Mouse (Mus musculus) heart, embryonic 16.5 days (tissue): ENCODE results near the gene Kank2. TPM values are rescaled to one million over a fixed set of nuclear protein-coding genes. Genes with fewer than 3 reads are reported as not detected.

Experiments used
- ATAC-seq: fragments of 200-750 bp; cut with Nextera tagmentation; replicated peaks from 2 replicates; pipeline ENCODE4 v1.8.0; 2017; ENCODE audit warnings: moderate number of reproducible peaks; ENCODE audit not compliant: insufficient read depth, low FRiP score; ENCODE audit errors: extremely low read depth
- H3K27ac ChIP-seq: fragments of 300-500 bp; sonication (generic); 2 replicates; pipeline ENCODE4 v1.5.1; 2014; ENCODE audit warnings: mild to moderate bottlenecking, low read length, control low read depth, moderate library complexity
- H3K27me3 ChIP-seq: fragments of 300-500 bp; sonication (generic); 2 replicates; pipeline ENCODE4 v1.6.1; 2014; ENCODE audit warnings: low read length, mixed read lengths; ENCODE audit not compliant: control insufficient read depth, insufficient read depth
- H3K36me3 ChIP-seq: fragments of 300-500 bp; sonication (generic); 2 replicates; pipeline ENCODE4 v1.6.1; 2014; ENCODE audit not compliant: control insufficient read depth, insufficient read depth
- H3K4me1 ChIP-seq: fragments of 300-500 bp; sonication (generic); 2 replicates; pipeline ENCODE4 v1.6.1; 2014; ENCODE audit warnings: low read length, mixed read lengths; ENCODE audit not compliant: control insufficient read depth, insufficient read depth
- H3K4me2 ChIP-seq: fragments of 300-500 bp; sonication (generic); 2 replicates; pipeline ENCODE4 v1.6.1; 2014; ENCODE audit warnings: low read depth, mild to moderate bottlenecking, control low read depth, low read length
- H3K4me3 ChIP-seq: fragments of 300-500 bp; sonication (generic); 2 replicates; pipeline ENCODE4 v1.5.1; 2014; ENCODE audit warnings: mild to moderate bottlenecking, control low read depth, low read length
- H3K9ac ChIP-seq: fragments of 300-500 bp; sonication (generic); 2 replicates; pipeline ENCODE4 v1.6.1; 2014; ENCODE audit warnings: low read length, control low read depth
- H3K9me3 ChIP-seq: fragments of 300-500 bp; sonication (generic); replicated peaks from 2 replicates; pipeline ENCODE4 v1.6.1; 2016; ENCODE audit warnings: low read length; ENCODE audit not compliant: control insufficient read depth
- WGBS: fragments of 180-500 bp; shearing (Covaris S2); extraction: QIAGEN DNeasy Blood & Tissue Kit; methylation state at CpG from one replicate; pipeline ENCODE4 v1.1.7; 2014; 5-methylcytosine and 5-hydroxymethylcytosine counted together
- polyA plus RNA-seq: library from polyadenylated mRNA; unstranded; fragments of >200 nt; fragmentation: Nextera tagmentation; extraction: Ambion mirVana; gene quantifications from 2 replicates; pipeline ENCODE4 v1.2.1, GENCODE M21; 2015

The Kank2 gene
- polyA plus RNA-seq, 1 experiment from 2014 or later, result 16.6 TPM

DNA sequence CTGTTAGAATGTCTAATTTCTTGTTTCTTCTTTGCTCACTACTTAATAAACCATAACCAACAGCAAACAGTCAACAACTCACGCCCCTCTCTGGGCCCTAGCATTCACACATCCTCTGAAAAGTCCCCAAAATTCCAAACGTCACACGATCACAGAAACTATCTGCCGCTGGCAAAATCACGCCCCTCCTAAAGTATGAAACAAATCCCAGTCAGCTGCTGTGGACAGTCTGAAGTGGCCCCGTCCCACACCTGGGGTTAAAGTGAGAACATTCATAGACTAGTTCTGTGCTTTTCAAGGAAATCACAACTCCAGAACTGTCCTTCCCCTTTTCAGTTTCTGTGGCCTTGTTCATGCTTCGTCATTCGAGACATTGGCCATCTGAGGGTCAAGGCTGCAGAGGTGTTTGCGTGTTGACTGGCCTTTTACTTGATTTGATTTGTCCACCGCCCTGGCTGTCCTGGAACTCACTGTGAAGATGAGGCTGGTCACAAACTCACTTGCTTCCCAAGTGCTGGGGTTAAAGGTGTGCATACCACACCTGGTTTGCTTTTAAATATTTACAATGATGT lies 70.2 kb downstream of the Kank2 start:
- H3K4me1 ChIP-seq, result peaks cover 26% of the 10 kb centered on the region
- no peaks in the 10 kb centered on the region for H3K9me3 ChIP-seq
- H3K27me3 ChIP-seq, result no peaks in the 10 kb centered on the region
- H3K9ac ChIP-seq, result no peak overlapping the region
- no peak for ATAC-seq
- peaks cover 16% of the 10 kb centered on the region for H3K36me3 ChIP-seq
- H3K4me3 ChIP-seq, result no peak overlapping the region
- no peak overlapping the region for H3K27ac ChIP-seq
- H3K4me2 ChIP-seq, result no peak overlapping the region
- 77% methylated on average over 10 of the region's 10 CpGs for WGBS

DNA sequence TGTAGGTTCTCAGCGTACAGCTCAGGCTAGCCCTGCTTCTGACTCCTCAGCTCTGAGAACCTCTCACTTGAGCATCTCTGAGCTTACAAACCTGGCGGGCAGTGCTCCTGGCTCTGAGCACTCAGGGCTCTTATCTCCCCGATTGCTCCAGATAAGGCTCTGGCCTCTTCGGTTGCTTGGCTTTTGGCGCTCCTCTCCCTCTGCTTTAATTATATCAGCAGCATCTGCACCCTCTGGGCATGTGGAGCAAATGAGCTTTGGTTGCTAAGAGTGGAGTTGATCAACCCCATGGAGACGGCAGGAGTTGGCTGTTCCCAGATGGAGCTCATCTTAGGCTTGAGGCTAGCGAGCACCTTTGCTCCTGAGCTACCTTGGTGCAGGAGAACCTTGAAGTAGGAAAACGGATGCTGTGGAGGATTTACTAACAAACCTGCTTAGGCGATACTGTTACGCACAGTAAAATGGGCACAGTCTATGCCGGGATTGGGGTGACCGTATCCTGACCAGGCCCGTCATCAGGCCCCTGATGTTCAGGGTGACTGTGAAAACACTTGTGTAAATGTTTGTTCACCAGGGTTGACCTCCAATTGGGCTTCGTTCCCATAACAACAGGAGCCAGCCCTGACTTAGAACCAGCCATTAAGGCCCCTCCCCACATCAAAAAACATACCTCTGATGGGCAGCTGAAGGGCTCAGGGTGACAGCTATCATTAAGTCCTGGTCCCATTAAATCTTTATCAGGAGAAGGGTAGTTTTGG lies 72.1 kb downstream of the Kank2 start:
- 0 out of 2 replicates have a peak, but pooled peaks cover 2% of the 10 kb centered on the region for H3K36me3 ChIP-seq
- no peaks in the 10 kb centered on the region for H3K9me3 ChIP-seq
- ATAC-seq, result no peak
- peak overlapping the region; percentile 51 for H3K4me2 ChIP-seq
- 63% methylated on average over 14 of the region's 14 CpGs for WGBS
- no peak overlapping the region for H3K4me3 ChIP-seq
- H3K4me1 ChIP-seq, result peaks cover 28% of the 10 kb centered on the region
- H3K27me3 ChIP-seq, result no peaks in the 10 kb centered on the region
- H3K9ac ChIP-seq, result no peak overlapping the region; the same call in 1 of the 2 replicates
- H3K27ac ChIP-seq, result no peak overlapping the region

DNA sequence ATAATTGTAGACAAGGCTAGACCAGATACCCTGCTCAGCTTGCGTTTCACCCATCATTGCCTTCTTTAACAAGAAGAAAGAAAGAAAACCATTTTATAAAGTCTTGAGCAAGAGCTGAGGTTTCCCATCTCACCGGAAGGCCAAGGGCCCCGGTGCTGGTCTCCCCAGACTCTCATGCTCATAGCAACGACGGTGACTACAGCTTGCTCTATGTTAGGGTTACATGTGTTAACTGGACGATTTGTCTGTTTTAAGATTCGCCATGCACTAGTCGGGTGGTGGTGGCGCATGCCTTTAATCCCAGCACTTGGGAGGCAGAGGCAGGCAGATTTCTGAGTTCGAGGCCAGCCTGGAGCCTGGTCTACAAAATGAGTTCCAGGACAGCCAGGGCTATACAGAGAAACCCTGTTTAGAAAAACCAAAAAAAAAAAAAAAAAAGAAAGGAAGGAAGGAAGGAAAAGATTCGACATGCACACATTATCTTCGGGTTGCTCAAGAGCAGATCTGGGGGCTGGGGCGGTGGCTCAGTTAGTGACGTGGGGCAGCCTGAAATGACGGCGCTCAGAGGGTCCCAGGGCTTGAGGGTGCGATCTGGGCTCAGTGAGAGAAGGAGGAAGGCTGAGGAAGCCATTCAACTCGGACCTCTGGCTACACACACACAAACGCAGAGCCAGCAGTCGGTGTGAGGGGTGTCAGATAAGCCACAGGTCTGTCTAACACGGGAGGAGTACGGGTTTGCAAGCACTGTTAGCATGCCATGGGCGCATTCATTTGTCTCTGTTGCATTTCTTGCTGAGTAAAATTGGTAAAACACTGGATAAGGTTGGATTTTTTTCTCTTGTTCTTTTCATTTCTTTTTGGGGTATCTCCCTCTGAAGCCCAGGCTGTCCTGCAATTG lies 73.1 kb downstream of the Kank2 start:
- peak overlapping the region; percentile 63 for H3K4me3 ChIP-seq
- no peak overlapping the region for H3K27ac ChIP-seq
- H3K9ac ChIP-seq, result peak overlapping the region; percentile 47
- H3K4me1 ChIP-seq, result peaks cover 34% of the 10 kb centered on the region
- H3K9me3 ChIP-seq, result no peaks in the 10 kb centered on the region
- 52% methylated on average over 23 of the region's 23 CpGs for WGBS
- H3K4me2 ChIP-seq, result peak overlapping the region; percentile 79
- H3K36me3 ChIP-seq, result 0 out of 2 replicates have a peak, but pooled peaks cover 2% of the 10 kb centered on the region
- ATAC-seq, result no peak
- no peaks in the 10 kb centered on the region for H3K27me3 ChIP-seq

DNA sequence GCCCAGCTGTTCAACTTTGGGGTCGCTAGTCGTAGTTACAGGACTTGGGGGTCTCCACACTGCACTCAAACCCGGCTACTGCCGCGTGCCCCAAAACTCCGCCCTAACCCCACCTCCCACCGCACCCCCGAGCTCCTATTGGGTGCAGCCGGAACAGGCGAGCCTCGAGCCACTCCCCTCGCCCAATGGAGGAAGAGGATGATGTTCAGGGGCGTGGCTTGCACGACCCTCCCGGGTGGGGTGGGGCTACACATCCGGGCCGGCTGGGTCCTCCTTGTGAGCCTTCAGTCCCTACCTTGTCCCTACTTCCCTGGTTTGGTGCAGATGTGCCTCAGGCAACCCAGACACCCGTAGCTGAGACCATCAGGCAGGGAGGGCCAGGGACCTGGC lies 74.4 kb downstream of the Kank2 start:
- Histone ChIP-seq H3K27me3 (no peaks in the 10 kb centered on the region), H3K9me3 (no peaks in the 10 kb centered on the region), H3K4me2 (peak overlapping the region; percentile 79), H3K9ac (peak overlapping the region; percentile 68), H3K36me3 (0 out of 2 replicates have a peak, but pooled peaks cover 2% of the 10 kb centered on the region), H3K27ac (peak overlapping the region; percentile 86), H3K4me3 (peak overlapping the region; percentile 63), H3K4me1 (peaks cover 29% of the 10 kb centered on the region)
- ATAC-seq, result peak; percentile 93
- WGBS, result 3% methylated on average over 18 of the region's 18 CpGs

DNA sequence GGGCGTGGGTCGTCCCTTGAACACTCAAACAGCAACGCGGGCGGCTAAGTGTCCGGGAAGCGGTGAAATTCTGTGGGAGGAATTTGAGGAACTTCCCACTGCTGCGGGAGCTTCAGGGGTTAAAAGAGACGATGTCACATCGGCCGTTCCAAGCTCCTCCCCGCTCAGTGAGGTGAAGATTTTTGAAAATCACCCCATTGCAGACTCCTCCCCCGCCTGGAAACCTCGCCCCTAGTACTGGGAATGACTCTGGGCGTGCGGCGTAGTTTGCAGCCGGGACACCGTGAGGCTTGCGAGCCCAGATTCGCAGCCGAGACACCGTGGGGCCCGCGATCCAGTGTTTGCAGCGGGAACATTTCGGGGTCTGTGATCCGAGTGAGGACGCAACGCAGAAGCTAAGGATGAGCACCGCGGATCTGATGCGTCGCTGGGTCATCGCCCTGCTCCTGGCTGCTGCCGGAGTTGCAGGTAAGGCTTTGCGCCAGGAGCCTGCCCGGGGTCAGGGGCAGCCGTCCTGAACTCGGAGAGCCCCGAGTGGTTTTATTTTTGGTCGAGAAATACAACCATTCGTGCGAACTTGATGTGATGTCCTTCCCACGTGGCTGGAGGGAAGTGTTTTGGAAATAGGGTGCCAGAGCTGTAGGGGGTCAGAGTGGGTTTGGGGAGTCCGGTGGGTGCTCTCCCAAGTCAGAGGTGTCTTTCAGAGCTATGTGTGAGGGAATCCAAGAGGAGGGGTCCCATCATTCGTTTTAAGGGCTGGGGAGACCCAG lies 75.0 kb downstream of the Kank2 start, which contains the start of gene Ldlr:
Ldlr (plus strand) TSS at position 107 of the 770 bp plus-strand sequence.
- WGBS, result under 1% methylated on average over 47 of the region's 47 CpGs
- peaks cover 29% of the 10 kb centered on the region for H3K4me1 ChIP-seq

DNA sequence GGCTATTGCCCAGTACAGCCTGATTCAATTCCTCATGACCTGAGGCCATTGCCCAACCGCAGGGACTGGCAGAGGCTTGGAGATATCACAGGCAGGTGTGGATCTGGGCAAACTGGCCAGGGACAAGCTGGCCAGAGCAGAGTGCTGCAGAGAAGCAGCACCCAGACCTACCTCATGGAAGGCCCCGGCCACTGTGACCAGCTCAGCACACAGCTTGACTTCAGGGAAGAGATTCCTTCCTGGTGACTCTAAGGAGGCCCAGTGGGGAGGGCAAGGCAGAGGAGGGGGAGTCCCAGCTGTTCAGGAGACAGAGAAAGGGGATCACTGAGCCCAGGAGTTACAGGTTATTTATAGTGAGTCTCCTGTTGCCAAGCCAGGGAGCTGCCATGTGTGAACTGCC lies 77.5 kb downstream of the Kank2 start:
- H3K4me2 ChIP-seq, result no peak overlapping the region
- 0 out of 2 replicates have a peak overlapping the region, but pooled peaks have one; percentile 2 for H3K9ac ChIP-seq
- H3K36me3 ChIP-seq, result no peaks in the 10 kb centered on the region
- peaks cover 24% of the 10 kb centered on the region for H3K4me1 ChIP-seq
- no peaks in the 10 kb centered on the region for H3K9me3 ChIP-seq
- H3K27me3 ChIP-seq, result no peaks in the 10 kb centered on the region
- WGBS, result 44% methylated on average over 2 of the region's 2 CpGs
- no peak for ATAC-seq
- H3K27ac ChIP-seq, result peak overlapping the region; percentile 66
- no peak overlapping the region for H3K4me3 ChIP-seq

More for the DNA sequence above, 75.0 kb downstream of the Kank2 start, which contains the start of gene Ldlr:
- Histone ChIP-seq H3K27ac (peak within 1 kb of the TSS; percentile 86), H3K27me3 (no peaks in the 10 kb centered on the region), H3K9ac (peak within 1 kb of the TSS; percentile 68), H3K9me3 (no peaks in the 10 kb centered on the region), H3K36me3 (0 out of 2 replicates have a peak, but pooled peaks cover 2% of the 10 kb centered on the region), H3K4me3 (peak within 1 kb of the TSS; percentile 63), H3K4me2 (peak within 1 kb of the TSS; percentile 79)
- peak; percentile 84 for ATAC-seq

DNA sequence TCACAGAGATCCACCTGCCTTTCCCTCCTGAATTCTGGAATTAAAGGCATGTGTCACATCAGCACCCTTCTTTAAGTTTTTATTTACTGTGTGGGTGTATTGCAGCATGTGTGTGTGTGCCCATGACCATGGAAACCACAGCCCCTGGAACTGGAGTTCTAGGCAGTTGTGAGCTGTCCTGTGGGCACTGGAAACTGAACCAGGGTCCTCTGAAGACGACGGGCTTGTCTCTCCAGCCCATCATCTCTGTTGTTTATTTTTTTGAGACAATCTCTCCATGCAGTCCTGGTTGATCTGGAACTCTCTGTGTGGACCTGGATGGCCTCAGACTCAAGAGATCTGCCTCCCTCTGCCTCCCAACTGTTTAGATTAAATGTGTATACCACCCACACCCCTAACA lies 81.5 kb downstream of the Kank2 start:
- H3K4me1 ChIP-seq, result peaks cover 14% of the 10 kb centered on the region
- H3K36me3 ChIP-seq, result no peaks in the 10 kb centered on the region
- no peaks in the 10 kb centered on the region for H3K27me3 ChIP-seq
- no peak overlapping the region for H3K27ac ChIP-seq
- H3K4me3 ChIP-seq, result no peak overlapping the region
- WGBS, result 57% methylated on average over 2 of the region's 2 CpGs
- ATAC-seq, result no peak
- H3K9ac ChIP-seq, result no peak overlapping the region
- no peaks in the 10 kb centered on the region for H3K9me3 ChIP-seq
- no peak overlapping the region for H3K4me2 ChIP-seq
